In the genomic region with DNA sequence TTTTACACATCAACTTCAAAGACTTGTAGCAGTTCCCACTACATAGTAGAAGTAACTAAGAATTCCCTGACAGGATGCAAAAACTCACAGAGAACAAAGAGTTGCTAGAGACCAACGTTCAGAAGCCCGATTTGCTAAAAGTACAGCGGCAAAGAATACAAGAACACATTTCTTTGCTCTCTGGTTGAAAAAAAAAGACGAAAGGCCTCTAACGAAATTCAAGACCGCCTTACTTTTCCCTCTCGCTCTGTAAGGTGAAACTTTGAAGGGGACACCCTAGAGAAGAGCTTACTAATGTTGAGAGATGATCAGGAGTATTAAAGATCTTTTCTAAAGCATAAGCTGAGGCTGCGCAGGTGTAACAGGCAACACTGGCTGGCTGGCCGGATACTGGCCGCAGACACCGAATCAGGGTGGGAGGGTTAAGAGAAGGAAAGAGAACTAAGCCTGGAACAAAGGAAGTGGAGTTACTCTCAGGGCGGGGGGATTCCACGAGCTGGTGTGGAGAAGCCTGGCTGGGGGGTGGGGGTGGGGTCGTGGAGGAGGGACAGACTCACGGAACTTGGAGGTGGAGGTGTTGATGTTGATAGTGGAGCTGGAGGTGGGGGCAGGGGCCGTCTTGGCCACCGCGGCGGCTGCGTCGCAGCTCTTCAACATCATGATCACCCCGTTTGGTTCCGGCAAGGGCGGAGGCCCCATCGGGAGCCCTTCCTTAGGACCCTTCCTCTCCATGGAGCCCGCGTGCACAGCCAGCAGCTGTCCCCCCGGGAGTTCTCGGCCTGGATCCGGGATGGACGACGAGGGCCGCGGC, we compare ENCODE assay signal across 8 mouse cellular contexts. TPM values are rescaled to one million over a fixed set of nuclear protein-coding genes. Genes with fewer than 3 reads are reported as not detected.
DNase-seq lines count a peak whose midpoint lies in the region; ATAC-seq and TF ChIP-seq lines count a peak whose summit lies in the region.

No protein-coding gene starts in this region.

- TF ChIP-seq EP300 in lung, postnatal 0 days (IDR thresholded peaks at IDR 0.05): no peak

- TF ChIP-seq CTCF in E14TG2a.4 (conservative IDR thresholded peaks at IDR 0.05; ENCODE audit: low read length): no peak
- no peak for TF ChIP-seq CTCF in lung, postnatal 0 days (IDR thresholded peaks at IDR 0.05)

- H3K27ac ChIP-seq in embryonic facial prominence, embryonic 13.5 days: peak overlapping the region; percentile 94
- H3K27ac ChIP-seq in heart, embryonic 13.5 days (replicated peaks): peak overlapping the region; percentile 96
- peak overlapping the region; percentile 91 for H3K27ac ChIP-seq in lung, postnatal 0 days (ENCODE audit: low read length)

- H3K9me3 ChIP-seq in E14TG2a.4 (ENCODE audit: low read length): no peaks in the 10 kb centered on the region
- no peaks in the 10 kb centered on the region for H3K9me3 ChIP-seq in embryonic facial prominence, embryonic 13.5 days
- H3K9me3 ChIP-seq in heart, embryonic 13.5 days: no peaks in the 10 kb centered on the region
- H3K9me3 ChIP-seq in lung, postnatal 0 days (ENCODE audit: low read length): no peaks in the 10 kb centered on the region

- under 1% methylated on average over 34 of the region's 34 CpGs for WGBS in embryonic facial prominence, embryonic 13.5 days
- under 1% methylated on average over 27 of the region's 34 CpGs for WGBS in heart, embryonic 13.5 days
- under 1% methylated on average over 24 of the region's 34 CpGs for WGBS in lung, postnatal 0 days

- no peaks in the 10 kb centered on the region for H3K27me3 ChIP-seq in E14TG2a.4 (ENCODE audit: insufficient read depth, low read length)
- H3K27me3 ChIP-seq in embryonic facial prominence, embryonic 13.5 days: no peaks in the 10 kb centered on the region
- no peaks in the 10 kb centered on the region for H3K27me3 ChIP-seq in heart, embryonic 13.5 days (replicated peaks)
- no peaks in the 10 kb centered on the region for H3K27me3 ChIP-seq in lung, postnatal 0 days (replicated peaks; ENCODE audit: insufficient read depth, low read length)

- H3K4me3 ChIP-seq in E14TG2a.4 (replicated peaks; ENCODE audit: low read length): peak overlapping the region; percentile 97
- peak overlapping the region; percentile 99 for H3K4me3 ChIP-seq in embryonic facial prominence, embryonic 13.5 days
- H3K4me3 ChIP-seq in heart, embryonic 13.5 days: peak overlapping the region; percentile 99
- peak overlapping the region; percentile 78 for H3K4me3 ChIP-seq in lung, postnatal 0 days (ENCODE audit: low read depth, low read length)

- H3K36me3 ChIP-seq in E14TG2a.4 (ENCODE audit: insufficient read depth, low read length): peaks cover 24% of the 10 kb centered on the region
- no peaks in the 10 kb centered on the region for H3K36me3 ChIP-seq in embryonic facial prominence, embryonic 13.5 days
- H3K36me3 ChIP-seq in heart, embryonic 13.5 days: 0 out of 2 replicates have a peak, but pooled peaks cover 7% of the 10 kb centered on the region
- no peaks in the 10 kb centered on the region for H3K36me3 ChIP-seq in lung, postnatal 0 days (ENCODE audit: insufficient read depth, low read length)

- peak overlapping the region; percentile 97 for H3K9ac ChIP-seq in embryonic facial prominence, embryonic 13.5 days
- H3K9ac ChIP-seq in heart, embryonic 13.5 days: peak overlapping the region; percentile 99
- peak overlapping the region; percentile 89 for H3K9ac ChIP-seq in lung, postnatal 0 days (replicated peaks; ENCODE audit: low read depth)

- peaks cover 42% of the 10 kb centered on the region for H3K4me1 ChIP-seq in E14TG2a.4 (replicated peaks; ENCODE audit: low read depth, low read length)
- H3K4me1 ChIP-seq in embryonic facial prominence, embryonic 13.5 days: peaks cover 16% of the 10 kb centered on the region
- peaks cover 38% of the 10 kb centered on the region for H3K4me1 ChIP-seq in heart, embryonic 13.5 days
- peaks cover 4% of the 10 kb centered on the region; the same call in 1 of the 2 replicates for H3K4me1 ChIP-seq in lung, postnatal 0 days (ENCODE audit: insufficient read depth, low read depth, low read length)

- peak overlapping the region; percentile 82 for H3K4me2 ChIP-seq in embryonic facial prominence, embryonic 13.5 days
- peak overlapping the region; percentile 80 for H3K4me2 ChIP-seq in heart, embryonic 13.5 days
- peak overlapping the region; percentile 71 for H3K4me2 ChIP-seq in lung, postnatal 0 days (replicated peaks; ENCODE audit: low read depth, low read length)

- DNase-seq in T-cell, adult 2 months (ENCODE audit: low spot score): peak; percentile 40
- peak; percentile 53 for DNase-seq in kidney, postnatal 14 days
- DNase-seq in lung, postnatal 0 days (ENCODE audit: low spot score): peak; percentile 75
- DNase-seq in ovary, postnatal 14 days (ENCODE audit: low spot score): peak; percentile 14

- ATAC-seq in embryonic facial prominence, embryonic 13.5 days (ENCODE audit: insufficient number of reproducible peaks, insufficient read depth, low FRiP score, low TSS enrichment, low read depth): peak; percentile 35
- peak; percentile 21; the same call in 1 of the 2 replicates for ATAC-seq in heart, embryonic 13.5 days (ENCODE audit: extremely low read depth, insufficient number of reproducible peaks, low FRiP score, low TSS enrichment)
- peak; percentile 7 for ATAC-seq in lung, postnatal 0 days
- ATAC-seq in monocyte, adult 5-6 weeks (replicated peaks; ENCODE audit: insufficient number of reproducible peaks, low FRiP score, low TSS enrichment, poor library complexity, severe bottlenecking): no peak; the same call in 1 of the 2 replicates

RNA-seq across cellular contexts. Expression of gene Cacul1, which starts 0.8 kb away (rescaled TPM):
- polyA plus RNA-seq in embryonic facial prominence, embryonic 13.5 days (2015; fragmentation: Nextera tagmentation; extraction: Ambion mirVana): 19.7 and 20.0 TPM in 2 replicates
- polyA plus RNA-seq in heart, embryonic 13.5 days (2015; fragmentation: Nextera tagmentation; extraction: Ambion mirVana): 13.5 and 14.9 TPM in 2 replicates
- polyA plus RNA-seq in lung, postnatal 0 days (2015; fragmentation: Nextera tagmentation; extraction: Ambion mirVana): 12.0 and 12.5 TPM in 2 replicates
- 54.2 to 63.3 TPM (median 55.7 TPM) in 3 replicates for total RNA-seq in monocyte, adult 5-6 weeks (2017)

Comparison
In these comparisons a context has a peak if more than half of its experiments do, and no peak if none do; other contexts are left out.
1. DNase-seq: peak in every context shown above with its lines; median percentile 75 in lung, postnatal 0 days; 53 in kidney, postnatal 14 days; 40 in T-cell, adult 2 months; 14 in ovary, postnatal 14 days.